Mouse (Mus musculus) G1E (cell line): ENCODE measurements around the gene Klhl18. TPM values are rescaled to one million over a fixed set of nuclear protein-coding genes. Genes with fewer than 3 reads are reported as not detected.

ENCODE experiments used
- ATAC-seq: 2 replicates; pipeline ENCODE4 v1.8.0; 2016; ENCODE audit warnings: mild to moderate bottlenecking; ENCODE audit not compliant: insufficient number of reproducible peaks, poor library complexity, low FRiP score, severe bottlenecking; ENCODE audit errors: extremely low read depth
- DNase-seq: peaks from one replicate; pipeline ENCODE4 v3.0.0; 2012; ENCODE audit warnings: low spot score
- H3K27me3 ChIP-seq: 2 replicates; pipeline ENCODE4 v1.6.1; 2012; ENCODE audit warnings: mild to moderate bottlenecking, low read length, inconsistent platforms; ENCODE audit not compliant: insufficient read depth
- H3K36me3 ChIP-seq: replicated peaks from 2 replicates; pipeline ENCODE3; 2012; ENCODE audit warnings: mild to moderate bottlenecking, inconsistent platforms
- H3K4me1 ChIP-seq: 2 replicates; pipeline ENCODE4 v1.6.1; 2012; ENCODE audit warnings: low read depth, low read length, inconsistent platforms, mixed read lengths; ENCODE audit not compliant: insufficient read depth
- H3K4me3 ChIP-seq: 2 replicates; pipeline ENCODE4 v1.5.1; 2012; ENCODE audit warnings: low read depth, mild to moderate bottlenecking, inconsistent platforms, low read length, moderate library complexity, mixed read lengths
- H3K9me3 ChIP-seq: replicated peaks from 2 replicates; pipeline ENCODE4 v1.6.1; 2012; ENCODE audit warnings: inconsistent platforms
- CTCF ChIP-seq: IDR thresholded peaks from 2 replicates; pipeline ENCODE4 v1.5.1; 2012; ENCODE audit warnings: low read depth, low read length, inconsistent platforms, mixed read lengths
- GATA1 ChIP-seq: IDR thresholded peaks from 2 replicates; pipeline ENCODE4 v1.6.1; 2012; ENCODE audit warnings: borderline replicate concordance, low read length, inconsistent platforms, mixed read lengths
- GATA2 ChIP-seq: IDR thresholded peaks from 2 replicates; pipeline ENCODE4 v1.6.1; 2012; ENCODE audit warnings: low read depth, low read length, inconsistent platforms, borderline replicate concordance
- POLR2AphosphoS5 ChIP-seq: IDR thresholded peaks from 2 replicates; pipeline ENCODE4 v1.6.1; 2012; ENCODE audit warnings: low read depth, low read length, inconsistent platforms; ENCODE audit not compliant: insufficient replicate concordance
- TAL1 ChIP-seq: conservative IDR thresholded peaks from 2 replicates; pipeline ENCODE4 v1.6.1; 2012; ENCODE audit warnings: low read depth, low read length, inconsistent platforms, mixed read lengths
- polyA plus RNA-seq: library from polyadenylated mRNA; stranded (reverse); fragments of >175 nt; gene quantifications from 2 replicates; pipeline ENCODE4 v1.2.3, GENCODE M21; 2012
- total RNA-seq, 2 experiments: library from RNA; stranded (forward) in 1 of 2; stranded (reverse) in 1 of 2; fragments of 200-1000 nt in 1 of 2; fragments of >200 nt in 1 of 2; fragmentation: Nextera tagmentation in 1 of 2; gene quantifications; 2 replicates each; pipeline ENCODE4 v1.2.3; 2014 to 2017

Gene Klhl18
- total and polyA plus RNA-seq, 3 experiments, result 5.7 to 11.4 (median 6.5) TPM

DNA sequence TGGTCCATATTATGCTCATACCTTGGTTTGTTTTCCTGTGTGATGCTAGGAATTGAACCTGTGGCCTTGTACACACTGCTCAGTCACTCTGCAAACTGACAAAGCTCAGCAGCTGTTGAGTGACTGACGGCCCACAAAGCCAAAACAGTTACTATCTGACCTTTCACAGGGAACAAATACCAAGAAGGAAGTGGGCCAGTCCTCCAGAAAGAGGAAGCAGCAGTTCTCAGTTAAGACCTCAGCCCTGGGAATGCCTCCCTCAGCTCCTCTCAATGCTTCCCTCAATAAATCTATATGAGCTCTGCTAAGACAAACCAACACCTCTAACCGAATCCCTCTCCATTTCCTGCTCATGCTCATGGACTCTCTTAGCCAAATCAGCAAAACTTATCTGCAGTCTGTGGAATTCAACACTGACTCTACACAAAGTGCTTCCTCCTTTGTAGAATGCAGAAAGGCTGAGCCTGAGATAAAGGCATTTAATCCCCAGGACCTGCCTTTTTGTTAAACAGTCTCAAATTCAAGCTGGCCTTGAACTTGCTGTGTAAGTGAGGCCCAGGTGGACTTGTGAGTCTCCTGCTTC lies 17.3 kb downstream of the Klhl18 start:
- Histone ChIP-seq H3K9me3 (no peaks in the 10 kb centered on the region), H3K36me3 (peaks cover 49% of the 10 kb centered on the region), H3K4me1 (peaks cover 70% of the 10 kb centered on the region), H3K4me3 (no peak overlapping the region; the same call in 1 of the 2 replicates), H3K27me3 (no peaks in the 10 kb centered on the region)
- TF ChIP-seq GATA1 (no peak), CTCF (no peak), GATA2 (no peak), POLR2AphosphoS5 (no peak), TAL1 (no peak)
- DNase-seq, result peak; percentile 72
- ATAC-seq, result peak; percentile 82

DNA sequence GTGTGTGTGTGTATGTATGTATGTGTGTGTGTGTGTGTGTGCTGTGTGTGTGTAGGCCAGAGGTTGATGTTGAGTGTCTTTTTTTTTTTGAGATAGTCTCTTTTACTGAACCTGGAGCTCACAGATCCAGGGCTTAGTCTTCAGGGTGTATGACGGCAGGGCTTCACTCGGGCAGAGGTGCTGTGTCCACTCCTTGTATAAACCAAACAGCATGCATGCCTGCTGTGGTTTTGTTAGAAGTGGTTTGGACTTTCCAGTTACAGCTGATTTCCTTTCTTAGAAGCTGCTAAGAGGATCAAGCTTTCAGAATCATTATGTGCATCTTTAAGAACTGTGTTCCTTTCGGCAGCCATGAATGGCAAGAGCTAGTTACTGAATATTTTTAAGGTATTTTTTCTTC lies 18.6 kb downstream of the Klhl18 start:
- DNase-seq (no peak), ATAC-seq (no peak)
- H3K27me3 ChIP-seq, result no peaks in the 10 kb centered on the region
- no peak overlapping the region for H3K4me3 ChIP-seq
- H3K9me3 ChIP-seq, result no peaks in the 10 kb centered on the region
- peaks cover 59% of the 10 kb centered on the region for H3K4me1 ChIP-seq
- peaks cover 53% of the 10 kb centered on the region for H3K36me3 ChIP-seq
- no peak for TF ChIP-seq TAL1
- TF ChIP-seq GATA1, result no peak
- TF ChIP-seq POLR2AphosphoS5, result no peak
- TF ChIP-seq GATA2, result no peak
- TF ChIP-seq CTCF, result no peak

DNA sequence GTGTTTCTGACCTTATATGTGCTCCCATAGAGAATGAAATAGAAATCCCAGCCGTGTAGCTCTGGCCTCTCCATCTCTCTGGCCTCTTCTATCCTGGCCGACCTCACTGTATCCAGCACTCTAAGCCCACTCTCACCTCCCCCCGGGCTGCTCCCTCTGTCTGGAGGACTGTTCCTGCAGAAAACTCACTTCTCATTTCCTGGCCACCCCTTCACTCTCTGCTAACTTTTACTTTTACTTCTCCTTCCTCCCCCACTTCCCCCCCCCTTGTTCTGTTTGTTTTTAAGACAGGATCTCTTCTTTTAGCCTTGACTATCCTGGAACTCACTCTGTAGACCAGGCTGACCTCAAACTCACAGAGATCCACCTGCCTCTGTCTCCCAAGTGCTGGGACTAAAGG lies 24.0 kb downstream of the Klhl18 start:
- no peak for TF ChIP-seq POLR2AphosphoS5
- TF ChIP-seq TAL1, result no peak
- TF ChIP-seq GATA1, result no peak
- TF ChIP-seq CTCF, result no peak
- TF ChIP-seq GATA2, result no peak
- Histone ChIP-seq H3K27me3 (no peaks in the 10 kb centered on the region), H3K9me3 (no peaks in the 10 kb centered on the region), H3K4me1 (peaks cover 19% of the 10 kb centered on the region), H3K4me3 (no peak overlapping the region), H3K36me3 (peaks cover 60% of the 10 kb centered on the region)
- no peak for ATAC-seq
- no peak for DNase-seq

DNA sequence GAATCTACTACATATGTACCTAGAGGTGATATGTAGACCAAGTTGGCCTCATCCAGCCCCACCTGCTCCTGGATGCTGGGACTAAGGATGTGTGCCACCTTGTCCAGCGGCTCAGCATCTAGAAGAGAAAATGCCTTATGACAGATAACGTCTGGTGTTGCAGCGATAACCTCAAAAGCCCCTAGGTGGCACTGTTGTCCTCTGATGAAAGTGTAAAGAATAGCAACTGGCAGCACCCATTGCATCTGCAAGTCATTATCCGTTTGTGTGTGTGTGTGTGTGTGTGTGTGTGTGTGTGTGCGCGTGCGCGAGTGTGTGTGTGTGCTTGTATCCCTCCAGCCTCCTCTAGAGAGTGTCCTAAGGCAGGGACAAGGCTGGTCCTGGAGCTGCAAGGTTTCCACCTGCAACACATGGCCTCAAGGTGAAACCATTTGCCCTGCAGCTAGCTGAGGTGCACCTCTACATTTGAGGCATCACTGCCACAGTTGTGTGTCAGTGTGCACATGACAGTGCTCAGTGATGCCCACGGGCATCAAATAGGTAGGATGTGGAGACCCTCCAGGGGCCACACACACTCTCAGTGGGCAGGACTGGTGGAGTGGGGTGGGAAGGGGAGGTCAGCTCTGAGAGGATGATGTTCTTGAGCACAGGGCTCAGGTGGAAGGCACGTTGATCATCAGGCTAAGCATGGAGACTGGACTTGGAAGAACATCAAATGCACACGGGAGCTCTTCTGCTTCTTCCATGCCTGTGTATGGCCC lies 27.5 kb downstream of the Klhl18 start:
- peak overlapping the region; percentile 23; the same call in 1 of the 2 replicates for H3K4me3 ChIP-seq
- peaks cover 54% of the 10 kb centered on the region for H3K36me3 ChIP-seq
- peak; percentile 60 for DNase-seq
- peaks cover 9% of the 10 kb centered on the region for H3K4me1 ChIP-seq
- 0 out of 2 replicates have a peak, but pooled peaks have one; percentile 4 for ATAC-seq
- TF ChIP-seq GATA1, result no peak
- TF ChIP-seq CTCF, result peak; percentile 63; the same call in 1 of the 2 replicates
- H3K27me3 ChIP-seq, result no peaks in the 10 kb centered on the region
- H3K9me3 ChIP-seq, result no peaks in the 10 kb centered on the region

DNA sequence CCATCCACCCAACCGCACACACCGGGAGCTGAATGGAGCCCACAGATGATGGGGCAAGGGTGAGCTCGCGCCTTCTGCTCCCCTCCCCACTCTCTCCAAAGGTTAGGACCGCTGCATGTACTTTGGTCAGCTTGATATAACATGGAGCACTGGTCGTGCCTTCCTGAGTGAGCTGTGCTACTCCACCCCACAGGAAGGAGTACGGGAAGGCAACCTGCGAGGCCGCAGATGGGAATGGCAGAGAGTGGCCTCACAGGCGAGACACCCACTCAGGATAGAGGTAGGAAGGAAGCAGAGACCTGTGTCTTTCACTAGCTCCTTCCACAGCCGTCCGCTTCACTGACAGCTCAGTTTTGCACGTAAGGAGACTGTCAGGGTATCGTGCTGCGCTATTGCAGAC lies 28.1 kb downstream of the Klhl18 start:
- no peak for DNase-seq
- TF ChIP-seq GATA1 (no peak), TAL1 (no peak)
- peaks cover 9% of the 10 kb centered on the region for H3K4me1 ChIP-seq
- no peak for ATAC-seq
- peaks cover 52% of the 10 kb centered on the region for H3K36me3 ChIP-seq
- no peak overlapping the region for H3K4me3 ChIP-seq
- no peaks in the 10 kb centered on the region for H3K9me3 ChIP-seq
- H3K27me3 ChIP-seq, result no peaks in the 10 kb centered on the region

DNA sequence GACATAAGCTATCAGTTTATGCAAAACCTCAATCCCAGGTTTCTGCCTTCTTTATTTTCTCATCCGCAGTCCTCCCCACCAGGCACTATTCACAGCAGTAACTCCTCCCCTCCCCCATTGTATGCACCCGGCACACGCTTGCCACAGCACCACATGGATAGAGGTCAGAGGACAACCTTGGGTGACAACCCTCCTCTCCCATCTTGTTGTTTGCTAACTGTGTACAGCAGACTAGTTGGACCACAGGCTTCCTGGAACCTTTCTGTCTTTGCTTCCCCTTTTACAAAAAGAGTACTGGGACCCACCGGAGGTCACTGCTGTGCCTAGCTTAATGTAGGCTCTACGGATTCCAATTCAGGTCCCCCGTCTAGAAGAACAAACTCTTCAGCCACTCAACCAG lies 35.9 kb downstream of the Klhl18 start:
- Histone ChIP-seq H3K4me1 (no peaks in the 10 kb centered on the region), H3K36me3 (peaks cover 58% of the 10 kb centered on the region), H3K27me3 (no peaks in the 10 kb centered on the region), H3K4me3 (no peak overlapping the region), H3K9me3 (no peaks in the 10 kb centered on the region)
- TF ChIP-seq TAL1, result no peak
- TF ChIP-seq POLR2AphosphoS5, result no peak
- TF ChIP-seq GATA1, result no peak
- no peak for TF ChIP-seq GATA2
- no peak for TF ChIP-seq CTCF
- no peak for ATAC-seq
- DNase-seq, result no peak
